12 mouse cellular contexts compared by ENCODE assay signal in genomic region chr16:33885671-33886328, GRCm38 (mm10). TPM values are rescaled to one million over a fixed set of nuclear protein-coding genes. Genes with fewer than 3 reads are reported as not detected.
A peak's percentile ranks its signal among the peaks of the same experiment; 100 is the strongest.
DNase-seq lines count a peak whose midpoint lies in the region; ATAC-seq and TF ChIP-seq lines count a peak whose summit lies in the region.
"Had no signal": no experiment of that assay in that cellular context is flagged by ENCODE, and none has a peak within 500 bp of the region (broad histone marks: within the 10 kb centered on the region; RNA-seq: fewer than 3 reads in every experiment).

No protein-coding gene starts in this region.

- no peaks in the 10 kb centered on the region for H3K36me3 ChIP-seq in kidney, embryonic 16.5 days (ENCODE audit: insufficient read depth, low read length)
- H3K36me3 ChIP-seq in intestine, embryonic 14.5 days (ENCODE audit: control insufficient read depth, insufficient read depth, low read length) = no peaks in the 10 kb centered on the region
- no peaks in the 10 kb centered on the region for H3K36me3 ChIP-seq in myocyte (ENCODE audit: control insufficient read depth, insufficient read depth)
- H3K36me3 ChIP-seq: lung, embryonic 15.5 days; midbrain, embryonic 15.5 days had no signal

- ATAC-seq in kidney, embryonic 16.5 days (ENCODE audit: low FRiP score, low TSS enrichment) = no peak
- no peak for ATAC-seq in intestine, embryonic 14.5 days (replicated peaks; ENCODE audit: low FRiP score, low TSS enrichment, low read depth)
- ATAC-seq: hindbrain, postnatal 0 days; midbrain, embryonic 15.5 days had no signal

- peak; percentile 84 for DNase-seq in kidney, adult 11 months
- peak; percentile 85 for DNase-seq in adrenal gland, adult 8-10 months
- no peak for DNase-seq in intestine, embryonic 14.5 days (ENCODE audit: low spot score)
- DNase-seq in left cerebral cortex, postnatal 36 days (ENCODE audit: low spot score in 2 of 2) = no peak
- no peak for DNase-seq in layer of hippocampus, postnatal 14 days (ENCODE audit: low spot score in 2 of 2)
- DNase-seq in right cerebral cortex, postnatal 10 days (ENCODE audit: low spot score in 2 of 2) = no peak

- H3K27ac ChIP-seq in kidney, embryonic 16.5 days (ENCODE audit: low read length) = no peak overlapping the region
- peak overlapping the region; percentile 5; the same call in 1 of the 2 replicates for H3K27ac ChIP-seq in intestine, embryonic 14.5 days (ENCODE audit: low read depth)
- H3K27ac ChIP-seq: hindbrain, postnatal 0 days; midbrain, embryonic 15.5 days had no signal

- H3K9ac ChIP-seq in kidney, embryonic 16.5 days (replicated peaks; ENCODE audit: low read length) = no peak overlapping the region
- H3K9ac ChIP-seq in intestine, embryonic 14.5 days (ENCODE audit: low read length) = no peak overlapping the region
- H3K9ac ChIP-seq: heart, embryonic 12.5 days; lung, embryonic 15.5 days; midbrain, embryonic 15.5 days had no signal

- H3K4me1 ChIP-seq in kidney, embryonic 16.5 days (ENCODE audit: insufficient read depth, low read length) = peaks cover 64% of the 10 kb centered on the region
- peaks cover 52% of the 10 kb centered on the region for H3K4me1 ChIP-seq in intestine, embryonic 14.5 days (replicated peaks; ENCODE audit: control insufficient read depth, insufficient read depth, low read length)

- no peak overlapping the region for H3K4me2 ChIP-seq in kidney, embryonic 16.5 days (replicated peaks; ENCODE audit: low read depth, low read length)
- H3K4me2 ChIP-seq in intestine, embryonic 14.5 days (ENCODE audit: low read length) = no peak overlapping the region
- H3K4me2 ChIP-seq in myocyte (ENCODE audit: low read depth) = peak overlapping the region; percentile 44
- H3K4me2 ChIP-seq: heart, embryonic 12.5 days; lung, embryonic 15.5 days; midbrain, embryonic 15.5 days had no signal

- no peak for TF ChIP-seq POLR2A in myocyte (IDR thresholded peaks at IDR 0.05; ENCODE audit: insufficient read length, low read depth)

- no peaks in the 10 kb centered on the region for H3K27me3 ChIP-seq in kidney, embryonic 16.5 days (ENCODE audit: insufficient read depth, low read length)
- H3K27me3 ChIP-seq in intestine, embryonic 14.5 days (replicated peaks; ENCODE audit: control insufficient read depth, insufficient read depth, low read length) = no peaks in the 10 kb centered on the region
- H3K27me3 ChIP-seq in myocyte (ENCODE audit: control insufficient read depth, insufficient read depth, insufficient read length) = no peaks in the 10 kb centered on the region
- H3K27me3 ChIP-seq: heart, embryonic 12.5 days; lung, embryonic 15.5 days; midbrain, embryonic 15.5 days had no signal

- H3ac ChIP-seq in myocyte (ENCODE audit: control insufficient read depth, insufficient read length) = no peak overlapping the region

- H3K4me3 ChIP-seq in kidney, embryonic 16.5 days (ENCODE audit: low read length) = no peak overlapping the region
- no peak overlapping the region for H3K4me3 ChIP-seq in intestine, embryonic 14.5 days (ENCODE audit: low read depth, low read length)
- H3K4me3 ChIP-seq in myocyte = no peak overlapping the region
- H3K4me3 ChIP-seq: heart, embryonic 12.5 days; lung, embryonic 15.5 days; midbrain, embryonic 15.5 days had no signal

- intact Hi-C loops in left cerebral cortex, postnatal 36 days (cut with DNase I) = no loop called here

- WGBS in kidney, embryonic 16.5 days = 85% methylated on average over 14 of the region's 14 CpGs
- WGBS in intestine, embryonic 14.5 days = 84% methylated on average over 14 of the region's 14 CpGs

- peaks cover 13% of the 10 kb centered on the region for H3K79me2 ChIP-seq in myocyte (ENCODE audit: control insufficient read depth, insufficient read depth)

- no peaks in the 10 kb centered on the region for H3K9me3 ChIP-seq in kidney, embryonic 16.5 days (ENCODE audit: low read length)
- no peaks in the 10 kb centered on the region for H3K9me3 ChIP-seq in intestine, embryonic 14.5 days (ENCODE audit: control insufficient read depth, low read length)
- H3K9me3 ChIP-seq: heart, embryonic 12.5 days; lung, embryonic 15.5 days; midbrain, embryonic 15.5 days had no signal

TF ChIP-seq in myocyte, 11 proteins besides CTCF, POLR2A, EP300 and RAD21:
- TF ChIP-seq E2F4 (IDR thresholded peaks at IDR 0.05; ENCODE audit: insufficient read depth) = no peak
- no peak for TF ChIP-seq MYOG (IDR thresholded peaks at IDR 0.05; ENCODE audit: control insufficient read depth in 1 of 3, insufficient read depth in 1 of 3, insufficient read length in 2 of 3, low read depth in 2 of 3)
- TF ChIP-seq MAX (IDR thresholded peaks at IDR 0.05; ENCODE audit: low read depth) = no peak
- no peak for TF ChIP-seq TCF3 (IDR thresholded peaks at IDR 0.05; ENCODE audit: insufficient read length, low read depth)
- TF ChIP-seq USF1 (IDR thresholded peaks at IDR 0.05; ENCODE audit: low read depth) = no peak
- no peak for TF ChIP-seq POLR2AphosphoS2 (IDR thresholded peaks at IDR 0.05; ENCODE audit: insufficient read length, low read depth)
- no peak for TF ChIP-seq CEBPB (IDR thresholded peaks at IDR 0.05; ENCODE audit: insufficient read depth, poor library complexity, severe bottlenecking)
- no peak for TF ChIP-seq REST (IDR thresholded peaks at IDR 0.05; ENCODE audit: insufficient read depth, insufficient read length)
- no peak for TF ChIP-seq SRF (IDR thresholded peaks at IDR 0.05; ENCODE audit: control insufficient read depth, insufficient read length, low read depth)
- no peak for TF ChIP-seq TCF12 (IDR thresholded peaks at IDR 0.05; ENCODE audit: insufficient read depth, poor library complexity, severe bottlenecking)
- no peak for TF ChIP-seq MYOD1 (IDR thresholded peaks at IDR 0.05; ENCODE audit: control insufficient read depth in 1 of 3, insufficient read length in 2 of 3, low read depth in 2 of 3)

RNA-seq across cellular contexts. Expression of gene Itgb5, which starts 56.3 kb away (rescaled TPM):
- polyA plus RNA-seq in kidney, embryonic 16.5 days (2015; fragmentation: Nextera tagmentation; extraction: Ambion mirVana) = 14.1 and 16.8 TPM in 2 replicates
- total RNA-seq in adrenal gland, adult 8-10 months (2022) = 100 to 1,000 TPM; 230 to 292 (median 261) TPM
- polyA plus RNA-seq in intestine, embryonic 14.5 days (2014; fragmentation: Nextera tagmentation; extraction: Ambion mirVana) = 23.7 and 41.4 TPM in 2 replicates
- 114 TPM for polyA plus RNA-seq in myocyte (2012; fragmentation: generic; extraction: Trizol)
- 10 to 100 TPM; 35.6 to 37.1 TPM for total RNA-seq in left cerebral cortex, postnatal 36 days (2021)
- 10 to 100 TPM; 35.0 to 36.5 TPM for total RNA-seq in layer of hippocampus, postnatal 14 days (2021)

Comparison
In these comparisons a context has a peak if more than half of its experiments do, and no peak if none do; other contexts are left out.
1. DNase-seq: peak in kidney, adult 11 months (single experiment) and adrenal gland, adult 8-10 months (single experiment); none in intestine, embryonic 14.5 days (single experiment), left cerebral cortex, postnatal 36 days (0 of 2), layer of hippocampus, postnatal 14 days (0 of 2) and right cerebral cortex, postnatal 10 days (0 of 2).
2. RNA of gene Itgb5, which starts 56.3 kb away (total RNA-seq): 230 to 292 TPM in adrenal gland, adult 8-10 months; 35.6 to 37.1 TPM in left cerebral cortex, postnatal 36 days and 35.0 to 36.5 TPM in layer of hippocampus, postnatal 14 days; every median in the first group is over 4 times any median in the second.